Mouse (Mus musculus): ENCODE data around the gene Slc30a7.
"Not testable (repeated sequence)": the region's sequence is repeated elsewhere in the genome, so short reads cannot be mapped to it uniquely, and the experiment has no call there.

The Slc30a7 gene

GRCm38 (mm10) chr3:115949921-115950877 lies 57.0 kb downstream of the Slc30a7 start:
- no peak for DNase-seq (ENCODE audit: extremely low spot score, low read depth, low spot score)

GRCm38 (mm10) chr3:115949220-115949920 lies 57.8 kb downstream of the Slc30a7 start:
- DNase-seq (ENCODE audit: extremely low spot score, low read depth, low spot score): no peak

GRCm38 (mm10) chr3:115946272-115946671 lies 60.9 kb downstream of the Slc30a7 start:
- DNase-seq (ENCODE audit: extremely low spot score, low read depth, low spot score): no peak

GRCm38 (mm10) chr3:115944376-115944775 lies 62.8 kb downstream of the Slc30a7 start:
- no peak for DNase-seq (ENCODE audit: extremely low spot score, low read depth, low spot score)

- DNase-seq (ENCODE audit: extremely low spot score, low read depth, low spot score): no peak
Measured at GRCm38 (mm10) chr3:115941464-115941863, 65.7 kb downstream of the Slc30a7 start.

- no peak for DNase-seq (ENCODE audit: extremely low spot score, low read depth, low spot score)
Measured at GRCm38 (mm10) chr3:115940510-115940909, 66.7 kb downstream of the Slc30a7 start.

- DNase-seq (ENCODE audit: extremely low spot score, low read depth, low spot score): no peak
Measured at GRCm38 (mm10) chr3:115937807-115938206, 69.4 kb downstream of the Slc30a7 start.

GRCm38 (mm10) chr3:115936734-115937599 lies 70.2 kb downstream of the Slc30a7 start:
- peak; percentile 24 for DNase-seq (ENCODE audit: extremely low spot score, low read depth, low spot score)

GRCm38 (mm10) chr3:115933293-115934186 lies 73.7 kb downstream of the Slc30a7 start:
- DNase-seq (ENCODE audit: extremely low spot score, low read depth, low spot score): no peak

GRCm38 (mm10) chr3:115931701-115932100 lies 75.5 kb downstream of the Slc30a7 start:
- DNase-seq (ENCODE audit: extremely low spot score, low read depth, low spot score): no peak

GRCm38 (mm10) chr3:115926531-115926930 lies 80.7 kb downstream of the Slc30a7 start:
- DNase-seq (ENCODE audit: extremely low spot score, low read depth, low spot score): no peak

- no peak for DNase-seq (ENCODE audit: extremely low spot score, low read depth, low spot score)
Measured at GRCm38 (mm10) chr3:115924401-115925190, 82.6 kb downstream of the Slc30a7 start.

- not testable (repeated sequence) for DNase-seq (ENCODE audit: extremely low spot score, low read depth, low spot score)
Measured at GRCm38 (mm10) chr3:115907406-115907805, 99.8 kb downstream of the Slc30a7 start.

- DNase-seq (ENCODE audit: extremely low spot score, low read depth, low spot score): no peak
Measured at GRCm38 (mm10) chr3:115905567-115905966, 101.6 kb downstream of the Slc30a7 start.

GRCm38 (mm10) chr3:115905067-115905466 lies 102.1 kb downstream of the Slc30a7 start:
- DNase-seq (ENCODE audit: extremely low spot score, low read depth, low spot score): no peak

GRCm38 (mm10) chr3:115902301-115902956 lies 104.8 kb downstream of the Slc30a7 start:
- no peak for DNase-seq (ENCODE audit: extremely low spot score, low read depth, low spot score)

GRCm38 (mm10) chr3:115898354-115898948 lies 108.8 kb downstream of the Slc30a7 start:
- no peak for DNase-seq (ENCODE audit: extremely low spot score, low read depth, low spot score)

GRCm38 (mm10) chr3:115893166-115893565 lies 114.0 kb downstream of the Slc30a7 start:
- DNase-seq (ENCODE audit: extremely low spot score, low read depth, low spot score): no peak
